Mouse (Mus musculus) spleen, postnatal 14 days (tissue): ENCODE measurements around the gene Tmem120b.

ENCODE experiments used
- DNase-seq, 2 experiments: peaks; one replicate each; pipeline ENCODE4 v3.0.0; 2021 to 2022; ENCODE audit warnings: low spot score in 2 of 2

Tmem120b gene

DNA sequence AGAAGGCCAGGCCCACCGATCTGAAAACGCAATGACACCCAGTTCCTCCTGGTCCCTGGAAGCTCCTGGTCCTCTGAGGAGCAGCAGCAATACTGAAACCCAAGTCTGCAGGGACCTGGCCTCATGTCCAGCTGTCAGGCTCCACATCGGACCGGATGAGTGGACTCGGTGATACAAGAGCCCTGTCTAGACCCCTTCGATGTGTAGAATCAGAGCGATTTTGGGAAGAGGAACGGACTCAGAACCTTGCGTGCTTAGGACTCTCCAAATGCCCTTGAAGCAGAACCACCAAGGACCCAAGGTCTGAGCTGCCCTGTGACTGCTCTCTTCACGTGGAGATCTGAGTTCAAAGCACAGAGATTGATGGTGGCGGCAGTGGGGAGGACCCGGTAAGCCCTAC, at the start of gene Tmem120b:
Gene Tmem120b, plus strand, starts transcription at position 301 of the 400 bp plus-strand sequence.
- no peak for DNase-seq

DNA sequence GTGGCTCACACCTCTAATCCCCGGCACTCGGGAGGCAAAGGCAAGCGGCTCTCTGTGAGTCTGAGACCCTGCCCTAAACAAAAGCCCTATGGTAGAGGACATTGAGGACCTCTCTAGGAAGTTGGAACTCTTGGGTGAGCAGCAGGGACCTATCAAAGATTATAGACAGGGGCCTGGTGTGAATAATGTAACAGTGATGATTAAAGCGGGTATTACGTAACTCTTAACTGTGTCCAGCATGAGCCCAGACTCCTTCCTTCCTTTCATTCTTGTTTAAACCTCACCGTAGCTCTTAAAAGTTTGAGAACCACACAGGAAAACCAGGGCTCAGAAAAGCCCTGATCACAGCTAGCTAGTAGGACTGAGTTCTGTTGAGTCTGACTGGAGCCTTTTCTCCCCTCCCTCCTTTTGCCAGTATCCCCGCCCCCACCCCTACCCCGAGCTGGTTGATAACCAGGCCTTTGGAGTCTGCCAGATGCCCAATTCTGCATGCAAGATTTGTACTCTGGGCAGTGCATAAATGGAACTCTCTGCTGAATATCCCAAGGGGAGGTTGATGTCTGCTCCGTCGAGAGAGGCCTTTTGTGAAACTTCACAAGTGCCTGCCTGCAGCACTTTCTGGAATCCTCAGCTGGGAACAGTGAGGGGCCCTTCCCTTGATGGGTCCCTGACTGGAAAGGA, 48.7 kb upstream of the Tmem120b start:
- no peak for DNase-seq

- no peak for DNase-seq
Observed at GRCm38 (mm10) chr5:123020426-123020825, 47.8 kb upstream of the Tmem120b start.

DNA sequence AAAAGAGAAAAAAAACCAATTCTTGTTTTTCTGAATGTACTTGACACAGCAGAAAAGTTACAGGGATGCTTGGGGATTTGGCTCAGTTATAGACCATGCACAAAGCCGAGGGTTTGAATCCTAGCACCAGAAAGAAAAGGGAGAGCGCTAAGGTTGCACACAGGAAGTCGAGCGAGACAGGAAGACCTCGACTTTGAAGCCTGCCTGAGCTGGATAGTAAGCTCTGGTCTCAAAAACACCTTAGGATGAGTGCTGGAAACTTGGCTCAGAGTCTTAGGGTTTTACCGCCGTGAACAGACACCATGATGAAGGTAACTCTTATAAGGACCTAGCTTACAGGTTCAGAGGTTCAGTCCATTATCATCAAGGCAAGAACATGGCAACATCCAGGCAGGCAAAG, 46.8 kb upstream of the Tmem120b start:
- no peak for DNase-seq

DNA sequence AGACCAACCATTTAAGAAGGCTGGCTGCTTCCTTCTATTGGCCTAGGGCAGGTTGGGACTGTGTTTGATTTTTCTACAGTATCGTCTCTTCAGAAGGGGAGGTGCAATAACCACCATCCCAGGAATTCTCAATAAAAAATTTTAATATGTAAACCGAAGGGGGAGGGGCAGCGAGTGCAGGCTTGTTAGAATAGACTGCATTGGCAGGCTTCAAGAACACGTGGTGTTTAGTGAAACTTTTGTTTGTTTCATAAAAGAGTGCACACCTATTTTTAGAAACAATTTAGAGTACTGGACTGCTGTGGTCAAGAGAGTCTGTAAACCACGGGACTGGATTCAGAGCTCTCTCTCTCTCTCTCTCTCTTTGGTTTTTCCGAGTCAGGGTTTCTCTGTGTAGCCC, 45.2 kb upstream of the Tmem120b start:
- DNase-seq = no peak

DNA sequence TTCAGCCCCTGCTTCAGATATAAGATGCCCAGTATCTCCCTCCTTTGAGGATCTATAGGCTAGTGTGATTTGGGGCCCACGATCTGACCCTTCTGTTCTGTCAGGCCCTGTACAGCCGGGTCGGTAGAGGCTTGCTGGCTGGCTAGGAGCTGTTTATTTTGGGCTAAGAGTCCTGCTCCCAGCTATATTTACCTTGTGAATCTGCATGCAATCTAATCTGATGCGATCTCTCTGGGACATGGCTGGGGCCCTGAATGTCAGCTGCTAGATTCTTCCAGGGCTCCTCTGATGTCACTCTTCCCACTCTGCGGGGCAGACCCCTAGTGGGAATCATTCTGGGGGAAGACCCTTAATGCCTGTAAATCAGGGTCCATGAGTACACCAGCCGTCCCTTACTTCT, 43.9 kb upstream of the Tmem120b start:
- DNase-seq = no peak

DNA sequence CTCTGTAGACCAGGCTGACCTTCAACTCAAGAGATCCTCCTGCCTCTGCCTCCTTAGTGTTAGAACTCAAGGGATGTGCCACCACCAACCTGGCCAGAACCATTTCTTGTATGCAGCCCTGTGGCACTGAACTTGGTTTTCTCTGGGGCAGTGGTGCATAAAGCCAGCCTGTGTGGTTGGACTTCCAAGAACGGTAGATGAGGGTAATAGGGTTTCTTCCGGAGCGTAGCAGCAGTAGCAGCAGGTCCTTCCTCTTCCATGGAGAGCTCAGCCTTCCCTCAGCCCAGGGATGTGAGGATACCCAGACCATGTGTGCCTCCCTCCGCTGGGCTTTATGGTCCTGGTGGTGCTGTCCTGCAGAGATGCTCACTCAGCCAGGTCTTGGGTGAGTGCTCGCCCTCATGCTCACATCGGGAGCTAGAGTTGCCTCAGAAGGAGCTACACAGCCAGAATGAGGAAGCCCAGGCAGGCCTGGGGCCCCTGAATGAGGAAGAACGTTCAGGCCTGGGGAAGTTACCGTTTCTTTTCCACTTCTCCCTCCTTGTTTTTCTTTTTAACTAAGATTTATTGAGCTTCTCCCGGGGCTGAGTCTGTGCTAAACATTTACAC, 43.1 kb upstream of the Tmem120b start:
- peak in 1 of 2 experiments; percentile 42 for DNase-seq

DNA sequence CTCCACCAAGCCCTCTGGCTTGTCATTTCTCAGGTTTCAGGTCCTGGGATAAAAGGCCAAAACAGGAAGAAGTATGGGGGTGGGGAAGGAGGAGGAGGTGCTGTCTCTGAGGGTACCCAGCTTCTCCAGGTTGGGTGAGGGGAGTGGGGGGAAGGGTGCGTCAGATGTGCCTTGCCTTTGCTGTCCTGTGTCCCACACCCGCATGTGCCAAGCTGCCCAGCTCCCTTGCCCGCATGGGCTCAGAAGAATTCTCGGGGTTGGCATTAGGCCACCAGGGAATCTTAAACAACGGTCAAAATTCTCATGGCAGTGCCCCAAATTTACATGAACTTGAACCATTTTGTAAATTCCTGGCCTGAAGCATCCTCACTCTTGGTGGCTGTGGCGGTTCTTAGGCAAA, 41.8 kb upstream of the Tmem120b start:
- no peak for DNase-seq

- no peak for DNase-seq
Observed at GRCm38 (mm10) chr5:123027436-123027835, 40.8 kb upstream of the Tmem120b start.

GRCm38 (mm10) chr5:123029729-123030128, 38.5 kb upstream of the Tmem120b start:
- no peak for DNase-seq

- DNase-seq = no peak
Observed at GRCm38 (mm10) chr5:123031312-123031711, 36.9 kb upstream of the Tmem120b start.

- no peak for DNase-seq
Observed at GRCm38 (mm10) chr5:123033646-123034160, 34.5 kb upstream of the Tmem120b start.

DNA sequence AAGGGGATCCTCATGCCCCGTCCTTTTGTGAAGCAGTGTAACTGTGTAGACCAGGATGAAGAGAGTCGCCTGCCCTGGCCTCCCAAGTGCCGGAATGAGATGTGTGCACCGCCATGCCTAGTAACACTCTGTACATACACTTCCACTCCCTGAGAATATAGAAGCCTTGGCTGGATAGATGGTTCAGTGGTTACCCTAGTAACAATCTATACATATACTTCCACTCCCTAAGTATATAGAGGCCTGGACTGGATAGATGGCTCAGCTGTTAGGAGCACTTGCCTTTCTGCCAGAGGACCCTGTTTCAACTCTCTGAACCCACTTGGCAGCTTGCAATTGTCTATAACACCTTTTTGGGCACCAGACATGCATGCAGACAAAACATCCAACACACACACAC, 33.1 kb upstream of the Tmem120b start:
- no peak for DNase-seq

DNA sequence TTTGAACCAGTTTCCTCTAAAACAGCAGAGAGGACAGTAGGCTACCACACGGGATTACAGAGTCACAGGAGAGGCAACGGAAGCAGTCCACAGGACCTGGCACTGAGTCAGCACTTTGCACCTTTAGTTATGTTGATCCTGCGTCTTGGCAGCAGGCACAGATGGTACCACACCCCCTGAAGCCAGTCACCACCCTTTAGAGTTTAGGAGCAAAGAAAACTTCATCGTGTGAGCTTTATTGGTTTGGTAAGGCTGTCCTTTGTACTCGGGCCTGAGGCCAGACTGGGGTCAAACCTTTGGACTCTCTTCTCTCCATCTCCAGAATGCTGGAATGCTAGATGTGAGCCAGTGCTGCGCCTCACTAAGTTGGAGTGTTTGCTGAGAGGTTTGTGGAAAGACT, 32.7 kb upstream of the Tmem120b start:
- DNase-seq = no peak

DNA sequence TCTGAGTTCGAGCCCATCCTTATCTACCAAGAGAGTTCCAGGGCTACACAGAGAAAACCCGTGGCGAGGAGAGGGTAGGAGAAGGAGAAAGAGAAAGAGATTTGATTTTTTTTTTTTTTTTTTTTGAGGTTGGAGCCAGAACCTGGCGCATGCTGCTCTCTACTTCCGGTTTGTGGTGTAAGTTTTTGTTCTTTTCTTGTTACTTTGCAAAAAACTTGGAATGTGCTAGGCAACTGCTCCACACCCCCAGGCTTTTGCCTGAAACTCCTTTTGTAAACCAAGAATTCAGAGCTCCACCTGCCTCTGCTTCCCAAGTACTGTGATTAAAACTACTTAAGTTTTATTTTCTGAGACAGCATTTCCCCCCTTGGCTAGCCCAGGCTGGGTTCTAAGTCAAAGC, 30.1 kb upstream of the Tmem120b start:
- DNase-seq = no peak

DNA sequence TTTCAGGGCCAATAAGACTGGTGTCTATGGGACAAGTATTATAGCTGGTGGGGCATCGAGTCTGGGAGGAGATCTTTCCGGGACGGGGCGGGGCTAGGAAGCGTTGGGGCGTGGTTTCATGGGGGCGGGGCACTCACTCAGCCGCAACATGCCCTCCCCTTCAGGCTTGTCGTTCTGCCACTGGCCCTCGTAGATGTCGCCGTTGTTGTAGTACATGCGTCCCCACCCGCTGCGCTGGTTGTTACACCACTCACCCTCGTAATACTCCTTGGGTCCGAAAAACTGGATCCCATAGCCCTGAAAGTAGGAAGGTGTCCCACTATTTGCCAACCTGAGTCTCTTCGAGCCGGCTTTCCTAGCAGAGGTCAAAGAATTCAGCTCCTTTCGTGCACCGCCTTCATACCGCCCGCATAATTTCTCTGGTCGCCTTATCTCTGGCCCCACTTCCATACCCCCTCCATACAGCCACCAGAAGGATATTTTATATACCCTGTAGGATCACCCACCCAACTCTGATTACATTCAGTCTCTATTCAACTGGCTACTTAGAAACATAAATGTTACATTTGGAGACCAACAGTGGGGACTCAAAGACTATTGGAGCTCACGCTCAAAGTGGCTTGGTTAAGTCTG, 29.0 kb upstream of the Tmem120b start:
- DNase-seq = peak; percentile 89

DNA sequence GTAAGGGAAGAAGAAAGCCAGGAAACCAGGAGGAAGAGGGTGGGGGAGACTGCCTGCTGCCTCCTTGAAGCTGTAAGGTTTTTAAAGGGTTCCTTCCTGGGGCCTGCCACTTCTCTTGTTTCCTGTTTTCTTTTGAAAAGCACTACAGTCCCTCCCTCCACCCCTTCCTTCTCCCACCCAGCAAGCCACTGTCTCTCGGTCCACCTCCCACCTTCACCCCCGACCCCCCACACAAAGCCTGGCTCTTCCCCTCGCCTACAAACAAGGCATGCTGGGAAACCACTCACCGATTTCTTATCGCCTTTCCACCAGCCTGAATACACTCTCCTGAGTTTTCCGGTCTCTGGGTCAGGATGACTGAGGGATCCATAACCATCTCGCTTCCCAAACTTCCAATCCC, 27.4 kb upstream of the Tmem120b start:
- DNase-seq = no peak

DNA sequence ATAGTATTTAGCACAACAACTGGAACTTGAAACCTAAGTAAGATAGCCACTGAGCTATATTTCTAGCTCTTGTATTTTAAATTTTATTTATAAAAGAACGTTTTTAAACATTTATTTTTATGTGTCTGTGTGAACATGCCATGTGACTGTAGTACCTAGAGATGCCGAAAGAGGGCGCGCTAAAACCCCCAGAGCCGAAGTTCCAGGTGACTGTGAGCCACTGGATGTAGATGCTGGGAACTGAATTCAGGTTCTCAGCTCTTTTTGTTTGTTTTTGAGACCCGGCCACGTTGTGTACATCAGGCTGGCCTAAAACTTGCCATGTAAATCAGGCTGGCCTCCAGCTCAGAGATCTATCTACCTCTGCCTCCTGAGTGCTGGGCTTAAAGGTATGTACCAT, 24.4 kb upstream of the Tmem120b start:
- peak in 1 of 2 experiments; percentile 41 for DNase-seq

DNA sequence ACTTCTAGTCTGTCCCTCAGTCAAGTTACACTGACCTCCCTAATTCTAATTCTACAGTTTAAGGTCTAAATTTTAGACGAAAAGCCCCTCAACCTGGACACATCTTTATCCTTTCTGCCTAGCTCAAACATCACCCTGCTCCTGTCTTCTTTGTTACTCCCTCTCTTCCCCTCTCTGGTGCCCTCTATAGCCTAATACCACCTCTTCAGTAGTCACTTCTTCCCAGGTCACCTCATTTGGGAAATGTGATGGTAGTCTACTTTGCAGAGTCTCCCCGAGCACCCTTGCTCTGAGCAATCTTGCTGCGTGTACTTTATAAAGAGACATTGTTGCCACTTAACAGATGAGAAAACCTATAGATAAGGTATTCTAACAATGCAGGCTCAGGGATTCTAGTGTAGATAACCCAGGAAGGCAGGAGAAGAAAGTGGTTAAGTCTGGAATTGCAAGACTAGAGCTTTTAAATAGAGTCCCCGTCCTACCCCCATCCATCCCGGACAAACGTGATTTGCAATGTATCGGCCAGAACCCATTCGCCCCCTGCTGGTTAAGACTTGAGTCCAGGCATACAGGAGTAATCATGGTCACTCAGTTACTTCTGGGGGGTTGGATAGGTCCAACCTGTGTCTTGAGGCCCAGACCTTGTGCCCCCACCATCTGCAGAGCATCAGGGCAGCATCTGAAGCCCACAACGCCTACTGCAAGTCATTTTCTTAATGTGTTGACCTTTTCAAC, 22.5 kb upstream of the Tmem120b start:
- DNase-seq = peak in 1 of 2 experiments; percentile 56

- no peak for DNase-seq
Observed at GRCm38 (mm10) chr5:123046916-123047315, 21.3 kb upstream of the Tmem120b start, which contains the start of gene Morn3. Gene Morn3, minus strand, starts transcription at chr5:123047016.

- DNase-seq = no peak
Observed at GRCm38 (mm10) chr5:123049271-123049670, 18.9 kb upstream of the Tmem120b start.

DNA sequence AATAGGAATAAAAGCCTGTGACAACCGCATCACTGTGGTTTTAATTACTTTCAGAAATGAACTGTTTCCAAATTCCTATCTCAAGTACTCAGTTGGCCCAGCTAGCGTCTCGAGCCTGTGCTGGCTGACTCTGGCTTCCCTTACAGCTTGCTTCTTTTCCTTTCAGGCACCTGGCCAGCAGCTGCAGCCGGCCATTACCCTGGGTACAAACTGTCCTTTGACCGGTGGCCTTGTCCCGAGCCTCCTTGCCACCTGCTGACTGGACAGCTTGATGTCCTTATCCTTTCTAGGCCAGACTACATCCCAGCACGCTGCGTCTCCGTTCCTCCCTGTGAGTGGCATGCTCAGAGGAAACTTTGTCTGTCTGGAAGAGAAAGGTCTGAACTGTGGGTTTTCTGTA, 17.3 kb upstream of the Tmem120b start:
- no peak for DNase-seq
